Mouse (Mus musculus): ENCODE results near the gene Serpina1a. TPM values are rescaled to one million over a fixed set of nuclear protein-coding genes. Genes with fewer than 3 reads are reported as not detected.

The Serpina1a gene
- 0.15 and 1.2 TPM in 2 replicates for polyA plus RNA-seq (2012; rRNA removed; ENCODE audit: low replicate concordance)

GRCm38 (mm10) chr12:103863101-103863974 lies at the start of gene Serpina1a:
Gene Serpina1a (minus strand): TSS chr12:103863562.

GRCm38 (mm10) chr12:103904837-103905340 lies 41.5 kb upstream of the Serpina1a start, which contains the start of gene Serpina1c:
Gene Serpina1c (minus strand): TSS chr12:103904887.

GRCm38 (mm10) chr12:103830273-103830672 lies 33.1 kb downstream of the Serpina1a start, which contains the start of gene Serpina1b:
Gene Serpina1b (minus strand): TSS chr12:103830373.

Other genes with a start within 250 kb of the Serpina1a start
- gene Serpina10, start 232.1 kb downstream of the Serpina1a start, polyA plus RNA-seq (2012; rRNA removed; ENCODE audit: low replicate concordance), result 0.08 TPM in 1 of 2 replicates, not detected in the other
- gene Serpina6, start 206.3 kb downstream of the Serpina1a start, polyA plus RNA-seq (2012; rRNA removed; ENCODE audit: low replicate concordance), result not detected in 2 replicates
- not detected in 2 replicates for gene Serpina16, start 187.4 kb downstream of the Serpina1a start, polyA plus RNA-seq (2012; rRNA removed; ENCODE audit: low replicate concordance)
- gene Serpina1f, start 168.0 kb downstream of the Serpina1a start, polyA plus RNA-seq (2012; rRNA removed; ENCODE audit: low replicate concordance), result 0.18 TPM in 1 of 2 replicates, not detected in the other
- not detected in 2 replicates for gene Serpina1d, start 90.0 kb downstream of the Serpina1a start, polyA plus RNA-seq (2012; rRNA removed; ENCODE audit: low replicate concordance)
- gene Serpina1b, start 33.2 kb downstream of the Serpina1a start, polyA plus RNA-seq (2012; rRNA removed; ENCODE audit: low replicate concordance), result 1.1 and 2.4 TPM in 2 replicates
- gene Serpina1c, start 41.3 kb upstream of the Serpina1a start, polyA plus RNA-seq (2012; rRNA removed; ENCODE audit: low replicate concordance), result 0.68 and 2.5 TPM in 2 replicates
- gene Serpina1e, start 95.4 kb upstream of the Serpina1a start, polyA plus RNA-seq (2012; rRNA removed; ENCODE audit: low replicate concordance), result 0.78 TPM in 1 of 2 replicates, not detected in the other
- gene Serpina11, start 126.4 kb upstream of the Serpina1a start, polyA plus RNA-seq (2012; rRNA removed; ENCODE audit: low replicate concordance), result 0.43 TPM in 1 of 2 replicates, not detected in the other
- gene Serpina9, start 150.2 kb upstream of the Serpina1a start, polyA plus RNA-seq (2012; rRNA removed; ENCODE audit: low replicate concordance), result 0.02 and 0.12 TPM in 2 replicates
- not detected in 2 replicates for gene Serpina12, start 180.9 kb upstream of the Serpina1a start, polyA plus RNA-seq (2012; rRNA removed; ENCODE audit: low replicate concordance)
- not detected in 2 replicates for gene Serpina5, start 237.6 kb upstream of the Serpina1a start, polyA plus RNA-seq (2012; rRNA removed; ENCODE audit: low replicate concordance)
- gene Serpina3a, start 249.2 kb upstream of the Serpina1a start, polyA plus RNA-seq (2012; rRNA removed; ENCODE audit: low replicate concordance), result not detected in 2 replicates